Mouse (Mus musculus): ENCODE measurements at regions not wholly inside any gene's neighbourhood (a gene's known extent, or its start where the extent isn't known, plus 50 kb on each side); places are given as distances from the start of the nearest gene placed in this dataset.
"Not testable (repeated sequence)": the region's sequence is repeated elsewhere in the genome, so short reads cannot be mapped to it uniquely, and the experiment has no call there.

GRCm38 (mm10) chr7:122820587-122821535, 144.6 kb upstream of the Rbbp6 start:
- Histone ChIP-seq H3K27me3 (ENCODE audit: insufficient read depth, low read length) (no peaks in the 10 kb centered on the region), H3K4me2 (replicated peaks; ENCODE audit: low read depth, low read length) (no peak overlapping the region), H3K9ac (replicated peaks; ENCODE audit: low read length) (no peak overlapping the region), H3K36me3 (ENCODE audit: insufficient read depth, low read length) (no peaks in the 10 kb centered on the region), H3K4me1 (ENCODE audit: insufficient read depth, low read length) (no peaks in the 10 kb centered on the region), H3K27ac (ENCODE audit: low read length) (peak overlapping the region; percentile 75), H3K4me3 (ENCODE audit: low read length) (no peak overlapping the region), H3K9me3 (ENCODE audit: low read length) (no peaks in the 10 kb centered on the region)
- peak; percentile 71; the same call in 1 of the 2 replicates for ATAC-seq (ENCODE audit: low FRiP score, low TSS enrichment)
- 68% methylated on average over 12 of the region's 12 CpGs for WGBS

GRCm38 (mm10) chr7:122823429-122823828, 142.1 kb upstream of the Rbbp6 start:
- no peak for ATAC-seq (ENCODE audit: low FRiP score, low TSS enrichment)
- 61% methylated on average over 6 of the region's 6 CpGs for WGBS
- Histone ChIP-seq H3K27ac (ENCODE audit: low read length) (no peak overlapping the region), H3K4me3 (ENCODE audit: low read length) (no peak overlapping the region), H3K36me3 (ENCODE audit: insufficient read depth, low read length) (no peaks in the 10 kb centered on the region), H3K9me3 (ENCODE audit: low read length) (no peaks in the 10 kb centered on the region), H3K27me3 (ENCODE audit: insufficient read depth, low read length) (no peaks in the 10 kb centered on the region), H3K9ac (replicated peaks; ENCODE audit: low read length) (no peak overlapping the region), H3K4me1 (ENCODE audit: insufficient read depth, low read length) (no peaks in the 10 kb centered on the region), H3K4me2 (replicated peaks; ENCODE audit: low read depth, low read length) (no peak overlapping the region)

- no peak overlapping the region for H3K27ac ChIP-seq (ENCODE audit: low read length)
- H3K4me3 ChIP-seq (ENCODE audit: low read length) = no peak overlapping the region
- peaks cover 3% of the 10 kb centered on the region; the same call in 1 of the 2 replicates for H3K27me3 ChIP-seq (ENCODE audit: insufficient read depth, low read length)
- no peak overlapping the region for H3K4me2 ChIP-seq (replicated peaks; ENCODE audit: low read depth, low read length)
- no peaks in the 10 kb centered on the region for H3K36me3 ChIP-seq (ENCODE audit: insufficient read depth, low read length)
- H3K9ac ChIP-seq (replicated peaks; ENCODE audit: low read length) = no peak overlapping the region
- H3K9me3 ChIP-seq (ENCODE audit: low read length) = no peaks in the 10 kb centered on the region
- ATAC-seq (ENCODE audit: low FRiP score, low TSS enrichment) = no peak
- WGBS = 83% methylated on average over 3 of the region's 3 CpGs
- no peaks in the 10 kb centered on the region for H3K4me1 ChIP-seq (ENCODE audit: insufficient read depth, low read length)
These were observed 126.4 kb upstream of the Rbbp6 start for GRCm38 (mm10) chr7:122839091-122839490.

GRCm38 (mm10) chr7:122844831-122845230, 120.7 kb upstream of the Rbbp6 start:
- Histone ChIP-seq H3K9me3 (ENCODE audit: low read length) (no peaks in the 10 kb centered on the region), H3K27me3 (ENCODE audit: insufficient read depth, low read length) (peaks cover 3% of the 10 kb centered on the region; the same call in 1 of the 2 replicates), H3K4me2 (replicated peaks; ENCODE audit: low read depth, low read length) (no peak overlapping the region), H3K27ac (ENCODE audit: low read length) (no peak overlapping the region), H3K36me3 (ENCODE audit: insufficient read depth, low read length) (no peaks in the 10 kb centered on the region), H3K4me1 (ENCODE audit: insufficient read depth, low read length) (no peaks in the 10 kb centered on the region), H3K4me3 (ENCODE audit: low read length) (no peak overlapping the region), H3K9ac (replicated peaks; ENCODE audit: low read length) (no peak overlapping the region)
- WGBS = 78% methylated on average over 2 of the region's 2 CpGs
- no peak for ATAC-seq (ENCODE audit: low FRiP score, low TSS enrichment)

- H3K4me1 ChIP-seq (ENCODE audit: insufficient read depth, low read length) = no peaks in the 10 kb centered on the region
- H3K4me3 ChIP-seq (ENCODE audit: low read length) = no peak overlapping the region
- WGBS = 72% methylated on average over 5 of the region's 5 CpGs
- H3K27me3 ChIP-seq (ENCODE audit: insufficient read depth, low read length) = peaks cover 3% of the 10 kb centered on the region; the same call in 1 of the 2 replicates
- H3K36me3 ChIP-seq (ENCODE audit: insufficient read depth, low read length) = no peaks in the 10 kb centered on the region
- ATAC-seq (ENCODE audit: low FRiP score, low TSS enrichment) = no peak
- H3K4me2 ChIP-seq (replicated peaks; ENCODE audit: low read depth, low read length) = no peak overlapping the region
- H3K9ac ChIP-seq (replicated peaks; ENCODE audit: low read length) = no peak overlapping the region
- H3K9me3 ChIP-seq (ENCODE audit: low read length) = no peaks in the 10 kb centered on the region
- H3K27ac ChIP-seq (ENCODE audit: low read length) = no peak overlapping the region
These were observed 118.1 kb upstream of the Rbbp6 start for GRCm38 (mm10) chr7:122847376-122847775.

- Histone ChIP-seq H3K27ac (ENCODE audit: low read length) (no peak overlapping the region), H3K9me3 (ENCODE audit: low read length) (no peaks in the 10 kb centered on the region), H3K36me3 (ENCODE audit: insufficient read depth, low read length) (no peaks in the 10 kb centered on the region)
These were observed 92.1 kb upstream of the Rbbp6 start for GRCm38 (mm10) chr7:122873386-122873785.

GRCm38 (mm10) chr7:122876286-122876685, 89.2 kb upstream of the Rbbp6 start:
- H3K9me3 ChIP-seq (ENCODE audit: low read length) = no peaks in the 10 kb centered on the region; the same call in 1 of the 2 replicates
- 52% methylated on average over 6 of the region's 6 CpGs for WGBS
- no peak overlapping the region for H3K4me2 ChIP-seq (replicated peaks; ENCODE audit: low read depth, low read length)
- no peak overlapping the region for H3K27ac ChIP-seq (ENCODE audit: low read length)
- no peaks in the 10 kb centered on the region for H3K27me3 ChIP-seq (ENCODE audit: insufficient read depth, low read length)
- H3K4me1 ChIP-seq (ENCODE audit: insufficient read depth, low read length) = peaks cover 6% of the 10 kb centered on the region; the same call in 1 of the 2 replicates
- no peaks in the 10 kb centered on the region for H3K36me3 ChIP-seq (ENCODE audit: insufficient read depth, low read length)
- no peak for ATAC-seq (ENCODE audit: low FRiP score, low TSS enrichment)
- H3K4me3 ChIP-seq (ENCODE audit: low read length) = no peak overlapping the region
- H3K9ac ChIP-seq (replicated peaks; ENCODE audit: low read length) = no peak overlapping the region

More at GRCm38 (mm10) chr7:122873386-122873785, 92.1 kb upstream of the Rbbp6 start:
- ATAC-seq (ENCODE audit: low FRiP score, low TSS enrichment) = no peak
- 36% methylated on average over 2 of the region's 2 CpGs for WGBS
- Histone ChIP-seq H3K4me1 (ENCODE audit: insufficient read depth, low read length) (peaks cover 6% of the 10 kb centered on the region; the same call in 1 of the 2 replicates), H3K4me2 (replicated peaks; ENCODE audit: low read depth, low read length) (no peak overlapping the region), H3K9ac (replicated peaks; ENCODE audit: low read length) (no peak overlapping the region), H3K4me3 (ENCODE audit: low read length) (no peak overlapping the region), H3K27me3 (ENCODE audit: insufficient read depth, low read length) (no peaks in the 10 kb centered on the region)

- not testable (repeated sequence) for H3K27ac ChIP-seq (ENCODE audit: low read length); H3K4me3 ChIP-seq (ENCODE audit: low read length); H3K9ac ChIP-seq (replicated peaks; ENCODE audit: low read length); H3K4me2 ChIP-seq (replicated peaks; ENCODE audit: low read depth, low read length); H3K27me3 ChIP-seq (ENCODE audit: insufficient read depth, low read length); H3K4me1 ChIP-seq (ENCODE audit: insufficient read depth, low read length); ATAC-seq (ENCODE audit: low FRiP score, low TSS enrichment); H3K9me3 ChIP-seq (ENCODE audit: low read length); H3K36me3 ChIP-seq (ENCODE audit: insufficient read depth, low read length)
- 96% methylated on average over 3 of the region's 3 CpGs for WGBS
These were observed 83.5 kb upstream of the Rbbp6 start for GRCm38 (mm10) chr7:122881890-122882500.

- 83% methylated on average over 3 of the region's 3 CpGs for WGBS
- Histone ChIP-seq H3K27me3 (ENCODE audit: insufficient read depth, low read length) (no peaks in the 10 kb centered on the region), H3K4me3 (ENCODE audit: low read length) (no peak overlapping the region), H3K4me2 (replicated peaks; ENCODE audit: low read depth, low read length) (no peak overlapping the region), H3K4me1 (ENCODE audit: insufficient read depth, low read length) (no peaks in the 10 kb centered on the region), H3K36me3 (ENCODE audit: insufficient read depth, low read length) (no peaks in the 10 kb centered on the region), H3K9me3 (ENCODE audit: low read length) (no peaks in the 10 kb centered on the region), H3K27ac (ENCODE audit: low read length) (no peak overlapping the region), H3K9ac (replicated peaks; ENCODE audit: low read length) (no peak overlapping the region)
- ATAC-seq (ENCODE audit: low FRiP score, low TSS enrichment) = no peak
These were observed 78.7 kb upstream of the Rbbp6 start for GRCm38 (mm10) chr7:122886737-122887136.

GRCm38 (mm10) chr7:122897148-122897547, 68.3 kb upstream of the Rbbp6 start:
- no peaks in the 10 kb centered on the region for H3K36me3 ChIP-seq (ENCODE audit: insufficient read depth, low read length)
- H3K4me3 ChIP-seq (ENCODE audit: low read length) = no peak overlapping the region
- no peaks in the 10 kb centered on the region for H3K4me1 ChIP-seq (ENCODE audit: insufficient read depth, low read length)
- 68% methylated on average over 2 of the region's 2 CpGs for WGBS
- H3K9me3 ChIP-seq (ENCODE audit: low read length) = no peaks in the 10 kb centered on the region
- no peak overlapping the region for H3K27ac ChIP-seq (ENCODE audit: low read length)
- no peak overlapping the region for H3K4me2 ChIP-seq (replicated peaks; ENCODE audit: low read depth, low read length)
- H3K9ac ChIP-seq (replicated peaks; ENCODE audit: low read length) = no peak overlapping the region
- ATAC-seq (ENCODE audit: low FRiP score, low TSS enrichment) = no peak
- H3K27me3 ChIP-seq (ENCODE audit: insufficient read depth, low read length) = no peaks in the 10 kb centered on the region

Data from kidney, embryonic 16.5 days (tissue).